Mouse (Mus musculus) hindbrain, embryonic 11.5 days (tissue): ENCODE results near the gene Fcgr3. TPM values are rescaled to one million over a fixed set of nuclear protein-coding genes. Genes with fewer than 3 reads are reported as not detected.

ENCODE experiments used
- ATAC-seq: fragments of 200-750 bp; cut with Nextera tagmentation; 2 replicates; pipeline ENCODE4 v1.8.0; 2017; ENCODE audit warnings: mild to moderate bottlenecking, moderate TSS enrichment, moderate library complexity; ENCODE audit not compliant: low FRiP score
- DNase-seq: peaks from one replicate; pipeline ENCODE4 v3.0.0-alpha.2; 2015; ENCODE audit warnings: low spot score
- H3K27ac ChIP-seq: fragments of 300-500 bp; sonication (generic); 2 replicates; pipeline ENCODE4 v1.5.1; 2014; ENCODE audit warnings: mild to moderate bottlenecking, low read depth, low read length
- H3K27me3 ChIP-seq: fragments of 300-500 bp; sonication (generic); 2 replicates; pipeline ENCODE4 v1.6.1; 2014; ENCODE audit warnings: mild to moderate bottlenecking, low read length, moderate library complexity, mixed read lengths; ENCODE audit not compliant: control insufficient read depth, insufficient read depth
- H3K36me3 ChIP-seq: fragments of 300-500 bp; sonication (generic); 2 replicates; pipeline ENCODE4 v1.6.1; 2014; ENCODE audit warnings: mild to moderate bottlenecking, low read length, moderate library complexity, mixed read lengths; ENCODE audit not compliant: control insufficient read depth, insufficient read depth
- H3K4me1 ChIP-seq: fragments of 300-500 bp; sonication (generic); replicated peaks from 2 replicates; pipeline ENCODE4 v1.6.1; 2014; ENCODE audit warnings: low read length, mixed read lengths; ENCODE audit not compliant: control insufficient read depth, insufficient read depth
- H3K4me2 ChIP-seq: fragments of 300-500 bp; sonication (generic); replicated peaks from 2 replicates; pipeline ENCODE4 v1.6.1; 2014; ENCODE audit warnings: mild to moderate bottlenecking, low read depth, low read length
- H3K4me3 ChIP-seq: fragments of 300-500 bp; sonication (generic); 2 replicates; pipeline ENCODE4 v1.5.1; 2014; ENCODE audit warnings: low read depth, low read length
- H3K9ac ChIP-seq: fragments of 300-500 bp; sonication (generic); 2 replicates; pipeline ENCODE4 v1.6.1; 2014; ENCODE audit warnings: low read depth, low read length
- H3K9me3 ChIP-seq: fragments of 300-500 bp; sonication (generic); 2 replicates; pipeline ENCODE4 v1.6.1; 2016; ENCODE audit warnings: low read length; ENCODE audit not compliant: control insufficient read depth
- WGBS: fragments of 180-500 bp; shearing (Covaris S2); extraction: QIAGEN DNeasy Blood & Tissue Kit; methylation state at CpG from one replicate; pipeline ENCODE4 v1.1.7; 2014; 5-methylcytosine and 5-hydroxymethylcytosine counted together
- polyA plus RNA-seq: library from polyadenylated mRNA; unstranded; fragments of >200 nt; fragmentation: Nextera tagmentation; extraction: Ambion mirVana; gene quantifications from 2 replicates; pipeline ENCODE4 v1.2.1, GENCODE M21; 2014

The Fcgr3 gene
- polyA plus RNA-seq, 1 experiment from 2014 or later = 9.6 TPM

DNA sequence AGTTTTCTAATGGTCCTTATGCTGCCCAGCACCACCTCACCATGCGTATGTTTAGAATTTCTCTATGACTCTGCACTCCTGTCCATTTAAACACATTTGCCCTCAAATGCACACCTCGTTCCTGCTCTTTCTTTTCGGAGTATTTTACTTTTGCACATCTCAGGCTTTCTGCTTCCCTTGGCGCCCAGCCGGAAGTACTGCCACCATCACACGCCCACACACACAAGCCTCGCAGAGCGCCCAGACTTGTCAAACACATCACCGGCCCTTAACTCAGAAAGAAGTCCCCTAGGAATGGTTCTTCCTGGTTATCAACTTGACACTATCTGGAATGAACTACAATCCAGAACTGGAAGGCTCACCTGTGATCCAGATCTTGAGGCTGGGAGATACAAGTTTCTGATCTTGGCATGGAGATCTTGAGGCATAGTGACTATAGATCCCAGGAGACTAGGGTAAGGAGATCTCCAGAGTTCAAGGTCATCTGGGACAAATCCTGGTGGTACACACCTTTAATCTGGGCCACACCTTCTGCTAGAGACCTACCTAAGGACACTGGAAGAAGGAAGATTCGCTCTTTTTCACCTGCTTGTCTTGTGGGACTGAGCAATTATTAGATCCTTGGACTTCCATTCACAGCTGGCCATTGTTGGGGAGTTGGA, 38.6 kb upstream of the Fcgr3 start:
- Histone ChIP-seq H3K27ac (no peak overlapping the region), H3K36me3 (no peaks in the 10 kb centered on the region), H3K9me3 (no peaks in the 10 kb centered on the region), H3K4me1 (no peaks in the 10 kb centered on the region), H3K9ac (0 out of 2 replicates have a peak overlapping the region, but pooled peaks have one; percentile 33), H3K27me3 (no peaks in the 10 kb centered on the region), H3K4me2 (peak overlapping the region; percentile 49), H3K4me3 (peak overlapping the region; percentile 71)
- DNase-seq (no peak), ATAC-seq (no peak; the same call in none of the 2 replicates)
- WGBS = 11% methylated on average over 10 of the region's 10 CpGs

DNA sequence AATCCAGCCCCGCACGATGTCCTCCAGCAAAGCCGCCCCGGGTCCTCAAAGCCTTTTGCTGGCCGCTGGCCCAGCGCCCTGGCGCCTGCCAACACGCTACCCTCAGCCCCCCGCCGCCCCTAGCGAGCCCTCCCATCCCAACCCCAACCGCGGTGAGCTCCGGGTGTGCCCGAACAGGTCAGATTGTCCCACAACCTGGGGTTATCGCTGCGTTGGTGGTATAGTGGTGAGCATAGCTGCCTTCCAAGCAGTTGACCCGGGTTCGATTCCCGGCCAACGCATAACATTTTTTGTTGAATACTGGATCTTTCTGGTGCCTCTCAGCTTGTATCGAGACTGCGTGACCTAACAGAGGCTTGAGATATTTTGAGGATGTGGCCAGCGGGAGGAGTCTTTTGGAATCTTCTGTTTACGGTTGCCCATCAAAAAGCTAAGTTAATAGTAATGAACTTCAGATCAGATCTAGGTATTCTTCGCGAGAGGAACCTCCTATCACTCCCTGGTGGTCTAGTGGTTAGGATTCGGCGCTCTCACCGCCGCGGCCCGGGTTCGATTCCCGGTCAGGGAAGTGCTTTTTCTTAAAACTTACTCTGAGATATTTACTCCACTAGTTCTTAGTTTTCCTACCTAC, 37.9 kb upstream of the Fcgr3 start:
- no peaks in the 10 kb centered on the region for H3K36me3 ChIP-seq
- H3K27ac ChIP-seq = no peak overlapping the region
- peak; percentile 96 for ATAC-seq

GRCm38 (mm10) chr1:171101733-171102546, 37.2 kb upstream of the Fcgr3 start:
- H3K9ac ChIP-seq = 0 out of 2 replicates have a peak overlapping the region, but pooled peaks have one; percentile 51
- H3K4me3 ChIP-seq = peak overlapping the region; percentile 71
- peak overlapping the region; percentile 56 for H3K4me2 ChIP-seq
- no peak overlapping the region for H3K27ac ChIP-seq
- peak; percentile 91 for DNase-seq
- H3K4me1 ChIP-seq = no peaks in the 10 kb centered on the region
- H3K9me3 ChIP-seq = no peaks in the 10 kb centered on the region
- H3K27me3 ChIP-seq = no peaks in the 10 kb centered on the region
- H3K36me3 ChIP-seq = no peaks in the 10 kb centered on the region
- WGBS = under 1% methylated on average over 40 of the region's 40 CpGs
- ATAC-seq = peak; percentile 90

More for the DNA sequence above, 37.9 kb upstream of the Fcgr3 start:
- peak overlapping the region; percentile 71 for H3K4me3 ChIP-seq
- no peaks in the 10 kb centered on the region for H3K4me1 ChIP-seq
- DNase-seq = peak; percentile 94
- peak overlapping the region; percentile 55 for H3K4me2 ChIP-seq
- no peaks in the 10 kb centered on the region for H3K27me3 ChIP-seq
- no peaks in the 10 kb centered on the region for H3K9me3 ChIP-seq
- under 1% methylated on average over 35 of the region's 35 CpGs for WGBS
- 0 out of 2 replicates have a peak overlapping the region, but pooled peaks have one; percentile 51 for H3K9ac ChIP-seq

DNA sequence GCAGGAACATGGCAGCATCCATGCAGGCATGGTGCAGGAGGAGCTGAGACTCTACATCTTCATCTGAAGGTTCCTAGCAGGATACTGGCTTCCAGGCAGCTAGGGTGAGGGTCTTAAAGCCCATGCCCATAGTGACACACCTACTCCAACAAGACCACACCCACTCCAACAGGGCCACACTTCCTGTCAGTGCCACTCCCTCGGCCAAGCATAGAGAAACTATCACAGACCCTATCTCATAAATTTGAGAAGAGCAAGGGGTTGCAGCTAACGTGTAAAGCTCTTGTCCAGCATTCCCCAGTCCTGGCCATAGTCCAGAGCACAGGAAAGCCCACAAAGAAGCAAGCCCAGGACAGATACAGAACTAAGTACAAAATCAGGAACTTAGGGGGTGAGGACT, 36.3 kb upstream of the Fcgr3 start:
- ATAC-seq (no peak), DNase-seq (no peak)
- no peaks in the 10 kb centered on the region for H3K27me3 ChIP-seq
- H3K27ac ChIP-seq = no peak overlapping the region
- 68% methylated on average over 2 of the region's 2 CpGs for WGBS
- no peak overlapping the region for H3K4me3 ChIP-seq
- no peaks in the 10 kb centered on the region for H3K4me1 ChIP-seq
- no peaks in the 10 kb centered on the region for H3K36me3 ChIP-seq
- no peak overlapping the region for H3K9ac ChIP-seq
- no peaks in the 10 kb centered on the region for H3K9me3 ChIP-seq
- H3K4me2 ChIP-seq = no peak overlapping the region

DNA sequence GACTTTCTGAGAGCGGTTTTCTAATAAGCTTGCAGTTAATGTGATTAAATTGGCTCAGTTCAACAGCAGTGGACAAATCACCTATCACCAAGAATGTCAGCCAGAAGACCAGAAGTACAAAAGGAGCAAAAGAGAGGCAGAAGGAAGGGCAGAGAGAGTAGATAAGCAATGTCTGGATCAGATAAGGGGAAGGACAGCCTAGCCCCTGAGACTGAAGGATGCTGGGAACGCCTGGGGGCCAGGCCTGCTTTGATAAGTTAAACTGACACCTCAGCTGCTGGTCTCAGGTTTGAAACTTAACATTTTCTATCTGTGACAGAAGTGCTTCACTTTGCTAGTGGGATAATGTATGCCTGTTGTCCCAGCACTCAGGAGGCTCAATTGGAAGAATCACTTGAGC, 32.9 kb upstream of the Fcgr3 start:
- 39% methylated on average over 2 of the region's 2 CpGs for WGBS
- Histone ChIP-seq H3K4me3 (no peak overlapping the region), H3K27ac (no peak overlapping the region), H3K4me1 (no peaks in the 10 kb centered on the region), H3K9ac (no peak overlapping the region), H3K4me2 (no peak overlapping the region), H3K36me3 (no peaks in the 10 kb centered on the region), H3K9me3 (no peaks in the 10 kb centered on the region), H3K27me3 (no peaks in the 10 kb centered on the region)
- ATAC-seq = no peak
- no peak for DNase-seq

DNA sequence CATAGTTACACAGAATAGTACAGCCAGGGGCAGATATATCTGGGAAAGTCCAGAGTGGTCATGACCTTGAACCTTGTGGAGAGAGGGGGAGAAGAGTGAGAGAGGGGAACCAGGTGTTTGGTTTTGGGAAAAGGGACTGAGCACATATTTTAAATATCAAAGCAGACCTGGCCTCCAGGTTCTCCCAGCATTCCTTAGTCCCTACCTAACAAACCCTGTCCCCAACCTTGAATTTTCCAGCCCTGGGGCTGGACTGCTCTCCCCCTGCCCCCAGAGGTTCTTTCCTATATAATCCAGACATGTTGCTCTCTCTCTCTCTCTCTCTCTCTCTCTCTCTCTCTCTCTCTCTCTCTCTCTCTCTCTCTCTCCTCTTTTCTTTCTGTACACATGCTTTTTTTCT, 32.4 kb upstream of the Fcgr3 start:
- H3K4me1 ChIP-seq = no peaks in the 10 kb centered on the region
- no peak overlapping the region for H3K4me2 ChIP-seq
- no peak overlapping the region for H3K9ac ChIP-seq
- H3K27ac ChIP-seq = no peak overlapping the region
- ATAC-seq = no peak
- no peaks in the 10 kb centered on the region for H3K36me3 ChIP-seq
- H3K27me3 ChIP-seq = no peaks in the 10 kb centered on the region
- DNase-seq = no peak
- H3K9me3 ChIP-seq = no peaks in the 10 kb centered on the region
- no peak overlapping the region for H3K4me3 ChIP-seq

DNA sequence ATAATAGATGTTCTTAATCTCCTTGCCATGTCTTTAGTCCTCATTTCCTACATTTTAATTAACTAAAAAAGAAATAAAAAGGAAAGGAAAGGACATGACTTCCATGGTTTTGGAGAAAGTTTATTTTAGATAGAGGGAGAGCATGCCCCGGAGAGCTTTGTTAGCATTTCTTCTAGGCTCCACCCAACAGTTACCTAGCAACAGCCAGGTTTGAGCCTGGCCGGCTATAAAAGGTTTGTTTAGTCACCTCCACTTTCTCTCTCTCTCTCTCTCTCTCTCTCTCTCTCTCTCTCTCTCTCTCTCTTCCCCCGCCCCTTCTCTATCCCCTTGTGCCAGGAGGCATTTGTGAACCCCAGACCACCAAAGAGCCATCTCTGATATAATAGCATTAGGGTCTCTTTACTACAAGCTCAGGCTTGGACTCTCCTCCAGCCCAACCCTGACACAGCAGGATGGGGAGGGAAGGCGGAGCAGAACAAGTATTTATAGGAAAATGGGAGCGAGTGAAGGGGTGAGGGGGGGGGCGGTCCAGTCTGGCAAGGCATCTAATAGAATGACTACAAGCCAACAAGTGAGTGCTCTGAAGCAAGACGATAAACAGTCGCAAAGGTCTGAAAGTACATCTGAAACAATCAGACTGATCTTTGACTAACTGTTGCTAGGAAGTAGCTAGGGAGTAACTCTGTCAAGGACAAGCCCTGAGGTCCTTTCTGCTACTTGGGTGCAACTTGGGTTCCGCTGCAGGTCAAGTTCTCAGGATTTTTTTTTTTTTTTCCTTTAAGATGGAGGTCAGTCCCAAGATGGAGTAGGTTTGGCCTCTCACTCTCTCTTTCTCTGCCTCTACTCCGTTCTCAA, 31.6 kb upstream of the Fcgr3 start:
- Histone ChIP-seq H3K9me3 (no peaks in the 10 kb centered on the region), H3K4me1 (no peaks in the 10 kb centered on the region), H3K36me3 (no peaks in the 10 kb centered on the region), H3K9ac (no peak overlapping the region), H3K4me3 (no peak overlapping the region), H3K27me3 (no peaks in the 10 kb centered on the region), H3K27ac (no peak overlapping the region), H3K4me2 (no peak overlapping the region)
- ATAC-seq = no peak
- DNase-seq = no peak
- 26% methylated on average over 10 of the region's 10 CpGs for WGBS

GRCm38 (mm10) chr1:171094424-171094823, 29.7 kb upstream of the Fcgr3 start:
- H3K9ac ChIP-seq = no peak overlapping the region
- WGBS = 74% methylated on average over 4 of the region's 4 CpGs
- H3K4me1 ChIP-seq = no peaks in the 10 kb centered on the region
- ATAC-seq (no peak), DNase-seq (no peak)
- H3K27ac ChIP-seq = no peak overlapping the region
- H3K9me3 ChIP-seq = no peaks in the 10 kb centered on the region
- H3K4me3 ChIP-seq = no peak overlapping the region
- no peaks in the 10 kb centered on the region for H3K27me3 ChIP-seq
- H3K36me3 ChIP-seq = no peaks in the 10 kb centered on the region
- H3K4me2 ChIP-seq = no peak overlapping the region
